Mouse (Mus musculus): Measurements from ENCODE around the gene Rab3ip. TPM values are rescaled to one million over a fixed set of nuclear protein-coding genes. Genes with fewer than 3 reads are reported as not detected.
A peak's percentile ranks its signal among the peaks of the same experiment; 100 is the strongest.

The Rab3ip gene
- polyA plus RNA-seq, 1 experiment from 2014 or later = 141 TPM

- 46% methylated on average over 5 of the region's 5 CpGs for WGBS
- Histone ChIP-seq H3K4me3 (ENCODE audit: low read length) (no peak overlapping the region), H3K27ac (ENCODE audit: low read length) (no peak overlapping the region), H3K4me1 (ENCODE audit: insufficient read depth, low read length) (no peaks in the 10 kb centered on the region), H3K36me3 (ENCODE audit: insufficient read depth, low read length) (no peaks in the 10 kb centered on the region), H3K27me3 (ENCODE audit: insufficient read depth, low read length) (no peaks in the 10 kb centered on the region), H3K4me2 (replicated peaks; ENCODE audit: low read depth, low read length) (no peak overlapping the region), H3K9ac (replicated peaks; ENCODE audit: low read length) (no peak overlapping the region), H3K9me3 (ENCODE audit: low read length) (no peaks in the 10 kb centered on the region)
- no peak for ATAC-seq (ENCODE audit: low FRiP score, low TSS enrichment)
Observed at GRCm38 (mm10) chr10:116890587-116890986, 60.0 kb downstream of the Rab3ip start.

- 68% methylated on average over 3 of the region's 3 CpGs for WGBS
- H3K9me3 ChIP-seq (ENCODE audit: low read length) = no peaks in the 10 kb centered on the region
- no peak overlapping the region for H3K4me3 ChIP-seq (ENCODE audit: low read length)
- no peaks in the 10 kb centered on the region for H3K27me3 ChIP-seq (ENCODE audit: insufficient read depth, low read length)
- no peaks in the 10 kb centered on the region for H3K36me3 ChIP-seq (ENCODE audit: insufficient read depth, low read length)
- no peak overlapping the region for H3K9ac ChIP-seq (replicated peaks; ENCODE audit: low read length)
- ATAC-seq (ENCODE audit: low FRiP score, low TSS enrichment) = no peak
- no peaks in the 10 kb centered on the region for H3K4me1 ChIP-seq (ENCODE audit: insufficient read depth, low read length)
- no peak overlapping the region for H3K27ac ChIP-seq (ENCODE audit: low read length)
- H3K4me2 ChIP-seq (replicated peaks; ENCODE audit: low read depth, low read length) = no peak overlapping the region
Observed at GRCm38 (mm10) chr10:116884552-116884951, 66.0 kb downstream of the Rab3ip start.

GRCm38 (mm10) chr10:116883531-116883930, 67.0 kb downstream of the Rab3ip start:
- Histone ChIP-seq H3K4me3 (ENCODE audit: low read length) (no peak overlapping the region), H3K9ac (replicated peaks; ENCODE audit: low read length) (no peak overlapping the region), H3K27ac (ENCODE audit: low read length) (no peak overlapping the region), H3K4me2 (replicated peaks; ENCODE audit: low read depth, low read length) (no peak overlapping the region), H3K27me3 (ENCODE audit: insufficient read depth, low read length) (no peaks in the 10 kb centered on the region), H3K4me1 (ENCODE audit: insufficient read depth, low read length) (no peaks in the 10 kb centered on the region), H3K36me3 (ENCODE audit: insufficient read depth, low read length) (no peaks in the 10 kb centered on the region), H3K9me3 (ENCODE audit: low read length) (no peaks in the 10 kb centered on the region)
- WGBS = 41% methylated on average over 5 of the region's 5 CpGs
- ATAC-seq (ENCODE audit: low FRiP score, low TSS enrichment) = no peak

GRCm38 (mm10) chr10:116877436-116877835, 73.1 kb downstream of the Rab3ip start:
- Histone ChIP-seq H3K9me3 (ENCODE audit: low read length) (no peaks in the 10 kb centered on the region), H3K27me3 (ENCODE audit: insufficient read depth, low read length) (no peaks in the 10 kb centered on the region), H3K36me3 (ENCODE audit: insufficient read depth, low read length) (no peaks in the 10 kb centered on the region), H3K27ac (ENCODE audit: low read length) (no peak overlapping the region), H3K4me1 (ENCODE audit: insufficient read depth, low read length) (no peaks in the 10 kb centered on the region), H3K4me2 (replicated peaks; ENCODE audit: low read depth, low read length) (no peak overlapping the region), H3K4me3 (ENCODE audit: low read length) (no peak overlapping the region), H3K9ac (replicated peaks; ENCODE audit: low read length) (no peak overlapping the region)
- no peak for ATAC-seq (ENCODE audit: low FRiP score, low TSS enrichment)
- WGBS = 84% methylated on average over 4 of the region's 4 CpGs

GRCm38 (mm10) chr10:116874490-116874889, 76.1 kb downstream of the Rab3ip start:
- 52% methylated on average over 9 of the region's 9 CpGs for WGBS
- no peak overlapping the region for H3K4me2 ChIP-seq (replicated peaks; ENCODE audit: low read depth, low read length)
- ATAC-seq (ENCODE audit: low FRiP score, low TSS enrichment) = no peak

GRCm38 (mm10) chr10:116872016-116872410, 78.6 kb downstream of the Rab3ip start:
- H3K36me3 ChIP-seq (ENCODE audit: insufficient read depth, low read length) = no peaks in the 10 kb centered on the region
- 22% methylated on average over 14 of the region's 14 CpGs for WGBS
- ATAC-seq (ENCODE audit: low FRiP score, low TSS enrichment) = peak; percentile 60; the same call in 1 of the 2 replicates
- H3K9ac ChIP-seq (replicated peaks; ENCODE audit: low read length) = peak overlapping the region; percentile 3; the same call in 1 of the 2 replicates
- H3K27me3 ChIP-seq (ENCODE audit: insufficient read depth, low read length) = no peaks in the 10 kb centered on the region
- H3K4me2 ChIP-seq (replicated peaks; ENCODE audit: low read depth, low read length) = peak overlapping the region; percentile 54
- H3K4me3 ChIP-seq (ENCODE audit: low read length) = peak overlapping the region; percentile 31
- no peak overlapping the region for H3K27ac ChIP-seq (ENCODE audit: low read length)
- no peaks in the 10 kb centered on the region for H3K9me3 ChIP-seq (ENCODE audit: low read length)
- 0 out of 2 replicates have a peak, but pooled peaks cover 12% of the 10 kb centered on the region for H3K4me1 ChIP-seq (ENCODE audit: insufficient read depth, low read length)

More at GRCm38 (mm10) chr10:116874490-116874889, 76.1 kb downstream of the Rab3ip start:
- H3K27ac ChIP-seq (ENCODE audit: low read length) = no peak overlapping the region
- H3K4me1 ChIP-seq (ENCODE audit: insufficient read depth, low read length) = 0 out of 2 replicates have a peak, but pooled peaks cover 12% of the 10 kb centered on the region
- no peak overlapping the region for H3K4me3 ChIP-seq (ENCODE audit: low read length)
- no peaks in the 10 kb centered on the region for H3K36me3 ChIP-seq (ENCODE audit: insufficient read depth, low read length)
- H3K27me3 ChIP-seq (ENCODE audit: insufficient read depth, low read length) = no peaks in the 10 kb centered on the region
- no peaks in the 10 kb centered on the region for H3K9me3 ChIP-seq (ENCODE audit: low read length)
- no peak overlapping the region for H3K9ac ChIP-seq (replicated peaks; ENCODE audit: low read length)

GRCm38 (mm10) chr10:116871329-116872015, 79.1 kb downstream of the Rab3ip start:
- H3K9me3 ChIP-seq (ENCODE audit: low read length) = no peaks in the 10 kb centered on the region
- no peaks in the 10 kb centered on the region for H3K36me3 ChIP-seq (ENCODE audit: insufficient read depth, low read length)
- 47% methylated on average over 12 of the region's 12 CpGs for WGBS
- 0 out of 2 replicates have a peak, but pooled peaks cover 12% of the 10 kb centered on the region for H3K4me1 ChIP-seq (ENCODE audit: insufficient read depth, low read length)
- H3K4me3 ChIP-seq (ENCODE audit: low read length) = peak overlapping the region; percentile 31
- ATAC-seq (ENCODE audit: low FRiP score, low TSS enrichment) = peak; percentile 74; the same call in 1 of the 2 replicates
- no peak overlapping the region for H3K27ac ChIP-seq (ENCODE audit: low read length)
- peak overlapping the region; percentile 3; the same call in 1 of the 2 replicates for H3K9ac ChIP-seq (replicated peaks; ENCODE audit: low read length)
- H3K27me3 ChIP-seq (ENCODE audit: insufficient read depth, low read length) = no peaks in the 10 kb centered on the region
- H3K4me2 ChIP-seq (replicated peaks; ENCODE audit: low read depth, low read length) = peak overlapping the region; percentile 54

GRCm38 (mm10) chr10:116870819-116871218, 79.8 kb downstream of the Rab3ip start:
- Histone ChIP-seq H3K36me3 (ENCODE audit: insufficient read depth, low read length) (no peaks in the 10 kb centered on the region), H3K4me2 (replicated peaks; ENCODE audit: low read depth, low read length) (no peak overlapping the region), H3K9me3 (ENCODE audit: low read length) (no peaks in the 10 kb centered on the region), H3K9ac (replicated peaks; ENCODE audit: low read length) (no peak overlapping the region), H3K27me3 (ENCODE audit: insufficient read depth, low read length) (no peaks in the 10 kb centered on the region), H3K4me1 (ENCODE audit: insufficient read depth, low read length) (0 out of 2 replicates have a peak, but pooled peaks cover 12% of the 10 kb centered on the region), H3K4me3 (ENCODE audit: low read length) (no peak overlapping the region), H3K27ac (ENCODE audit: low read length) (no peak overlapping the region)
- no peak for ATAC-seq (ENCODE audit: low FRiP score, low TSS enrichment)
- 74% methylated on average over 6 of the region's 6 CpGs for WGBS

Measured in kidney, embryonic 16.5 days (tissue).